Comparison of ENCODE assay signal across 8 mouse cellular contexts in genomic region chr16:17758902-17759301, GRCm38 (mm10). TPM values are rescaled to one million over a fixed set of nuclear protein-coding genes. Genes with fewer than 3 reads are reported as not detected.
DNase-seq lines count a peak whose midpoint lies in the region; ATAC-seq and TF ChIP-seq lines count a peak whose summit lies in the region.

No protein-coding gene starts in this region.

- peak overlapping the region; percentile 86; the same call in 1 of the 2 replicates for H3K9ac ChIP-seq in ES-Bruce4 (ENCODE audit: low read depth, poor library complexity, severe bottlenecking)
- H3K9ac ChIP-seq in liver, embryonic 15.5 days, result no peak overlapping the region

- H3K27ac ChIP-seq in ES-Bruce4 (ENCODE audit: insufficient read depth, low read length), result no peak overlapping the region
- no peak overlapping the region for H3K27ac ChIP-seq in liver, embryonic 15.5 days (replicated peaks)

- H3K4me3 ChIP-seq in ES-Bruce4 (ENCODE audit: low read depth, low read length), result peak overlapping the region; percentile 45
- H3K4me3 ChIP-seq in liver, embryonic 15.5 days (replicated peaks), result peak overlapping the region; percentile 61

- WGBS in liver, embryonic 15.5 days (ENCODE audit: insufficient replicate concordance), result 28% methylated on average over 9 of the region's 9 CpGs

- peaks cover 5% of the 10 kb centered on the region for H3K4me1 ChIP-seq in ES-Bruce4 (ENCODE audit: control insufficient read depth, insufficient read depth, low read length)
- H3K4me1 ChIP-seq in liver, embryonic 15.5 days (replicated peaks), result peaks cover 48% of the 10 kb centered on the region

- no peaks in the 10 kb centered on the region for H3K27me3 ChIP-seq in ES-Bruce4 (ENCODE audit: control insufficient read depth, insufficient read depth, low read length, poor library complexity, severe bottlenecking)
- peaks cover 20% of the 10 kb centered on the region for H3K27me3 ChIP-seq in liver, embryonic 15.5 days

- peak; percentile 6; the same call in 1 of the 2 replicates for ATAC-seq in common myeloid progenitor, adult 5-6 weeks (replicated peaks; ENCODE audit: low read depth, poor library complexity, severe bottlenecking)
- peak; percentile 30 for ATAC-seq in inflammation-experienced regulatory T-cells, adult 6 months
- no peak for ATAC-seq in liver, embryonic 15.5 days (ENCODE audit: insufficient read depth)

- TF ChIP-seq POLR2A in ES-Bruce4 (IDR thresholded peaks at IDR 0.05; ENCODE audit: insufficient read depth, low read length), result no peak

- no peaks in the 10 kb centered on the region for H3K36me3 ChIP-seq in ES-Bruce4 (ENCODE audit: control insufficient read depth, insufficient read depth, low read length, poor library complexity, severe bottlenecking)
- H3K36me3 ChIP-seq in liver, embryonic 15.5 days (replicated peaks), result no peaks in the 10 kb centered on the region

- H3K4me2 ChIP-seq in liver, embryonic 15.5 days, result peak overlapping the region; percentile 98

- TF ChIP-seq CTCF in ES-Bruce4 (IDR thresholded peaks at IDR 0.05; ENCODE audit: low read depth, low read length), result no peak

- TF ChIP-seq EP300 in ES-Bruce4 (IDR thresholded peaks at IDR 0.05; ENCODE audit: insufficient read depth, low read depth, low read length), result no peak

- H3K9me3 ChIP-seq in ES-Bruce4 (replicated peaks; ENCODE audit: control insufficient read depth, insufficient read depth, low read length, poor library complexity, severe bottlenecking), result 0 out of 2 replicates have a peak, but pooled peaks cover 3% of the 10 kb centered on the region
- H3K9me3 ChIP-seq in liver, embryonic 15.5 days (replicated peaks), result no peaks in the 10 kb centered on the region

- no peak for DNase-seq in adrenal gland, postnatal 4 days (ENCODE audit: low spot score in 2 of 2)
- no peak for DNase-seq in adrenal gland, adult (ENCODE audit: inconsistent age in 2 of 2, low spot score in 1 of 2)
- DNase-seq in adrenal gland, postnatal 25 days, result no peak
- DNase-seq in embryo, embryonic 11 days, result no peak

RNA-seq across cellular contexts. Expression of gene Klhl22, which starts 0.5 kb away (rescaled TPM):
- 40.2 and 44.0 TPM in 2 replicates for polyA plus RNA-seq in ES-Bruce4 (2011; ENCODE audit: insufficient read depth, insufficient read length, low read depth, missing spikeins)
- total RNA-seq in common myeloid progenitor, adult 5-6 weeks (2017), result 27.0 and 33.2 TPM in 2 replicates
- polyA plus RNA-seq in inflammation-experienced regulatory T-cells, adult 6 months (2017; shearing (Covaris generic)), result 10 to 100 TPM; 11.8 to 28.7 (median 13.4) TPM
- polyA plus RNA-seq in liver, embryonic 15.5 days (2015; fragmentation: Nextera tagmentation; extraction: Ambion mirVana), result 13.0 and 14.3 TPM in 2 replicates
- total RNA-seq in adrenal gland, postnatal 4 days (2021), result 10 to 100 TPM; 52.3 TPM
- total RNA-seq in adrenal gland, postnatal 25 days (2021), result 32.3 and 49.0 TPM in 2 replicates

RNA-seq across cellular contexts. Expression of gene Med15, which starts 26.2 kb away (rescaled TPM):
- 51.5 and 54.7 TPM in 2 replicates for polyA plus RNA-seq in ES-Bruce4 (2011; ENCODE audit: insufficient read depth, insufficient read length, low read depth, missing spikeins)
- 21.4 and 30.8 TPM in 2 replicates for total RNA-seq in common myeloid progenitor, adult 5-6 weeks (2017)
- 100 to 1,000 TPM in 1 of 3 experiments, 10 to 100 TPM in 2; 69.3 to 109 (median 71.8) TPM for polyA plus RNA-seq in inflammation-experienced regulatory T-cells, adult 6 months (2017; shearing (Covaris generic))
- polyA plus RNA-seq in liver, embryonic 15.5 days (2015; fragmentation: Nextera tagmentation; extraction: Ambion mirVana), result 15.9 and 17.1 TPM in 2 replicates
- 10 to 100 TPM; 68.8 to 70.3 TPM for total RNA-seq in adrenal gland, postnatal 4 days (2021)
- total RNA-seq in adrenal gland, postnatal 25 days (2021), result 74.8 and 76.0 TPM in 2 replicates

RNA-seq across cellular contexts. Expression of gene Scarf2, which starts 38.2 kb away (rescaled TPM):
- polyA plus RNA-seq in ES-Bruce4 (2011; ENCODE audit: insufficient read depth, insufficient read length, low read depth, missing spikeins), result 5.8 and 6.5 TPM in 2 replicates
- not detected in 2 replicates for total RNA-seq in common myeloid progenitor, adult 5-6 weeks (2017)
- not detected for polyA plus RNA-seq in inflammation-experienced regulatory T-cells, adult 6 months (2017; shearing (Covaris generic))
- polyA plus RNA-seq in liver, embryonic 15.5 days (2015; fragmentation: Nextera tagmentation; extraction: Ambion mirVana), result 1.0 and 1.8 TPM in 2 replicates
- total RNA-seq in adrenal gland, postnatal 4 days (2021), result 10 to 100 TPM; 29.3 to 33.9 TPM
- 8.6 and 8.7 TPM in 2 replicates for total RNA-seq in adrenal gland, postnatal 25 days (2021)
